ENCODE assay signal across 22 mouse cellular contexts in genomic region chrX:38653181-38653580, GRCm38 (mm10). TPM values are rescaled to one million over a fixed set of nuclear protein-coding genes. Genes with fewer than 3 reads are reported as not detected.
DNase-seq lines count a peak whose midpoint lies in the region; ATAC-seq and TF ChIP-seq lines count a peak whose summit lies in the region.
"Had no signal": no experiment of that assay in that cellular context is flagged by ENCODE, and none has a peak within 500 bp of the region (broad histone marks: within the 10 kb centered on the region; RNA-seq: fewer than 3 reads in every experiment).

No protein-coding gene starts in this region.

- H3K4me1 ChIP-seq in heart, adult 2 months (ENCODE audit: control insufficient read depth, insufficient read depth, low read length): no peaks in the 10 kb centered on the region
- H3K4me1 ChIP-seq in lung, postnatal 0 days (ENCODE audit: insufficient read depth, low read depth, low read length): no peaks in the 10 kb centered on the region
- H3K4me1 ChIP-seq in stomach, postnatal 0 days (replicated peaks; ENCODE audit: control insufficient read depth, insufficient read depth): no peaks in the 10 kb centered on the region
- H3K4me1 ChIP-seq: lung, embryonic 15.5 days; neural tube, embryonic 13.5 days had no signal

- H3K36me3 ChIP-seq in heart, adult 2 months (ENCODE audit: control insufficient read depth, insufficient read depth, low read length): no peaks in the 10 kb centered on the region
- H3K36me3 ChIP-seq in lung, postnatal 0 days (ENCODE audit: insufficient read depth, low read length): no peaks in the 10 kb centered on the region
- no peaks in the 10 kb centered on the region for H3K36me3 ChIP-seq in stomach, postnatal 0 days (ENCODE audit: control insufficient read depth, insufficient read depth, low read length)
- H3K36me3 ChIP-seq: G1E; lung, embryonic 15.5 days; neural tube, embryonic 13.5 days had no signal

- ATAC-seq in lung, postnatal 0 days: no peak
- no peak for ATAC-seq in Patski
- ATAC-seq in stomach, postnatal 0 days (ENCODE audit: low FRiP score, low TSS enrichment): no peak
- ATAC-seq: hindbrain, embryonic 16.5 days had no signal

- H3K4me2 ChIP-seq in lung, postnatal 0 days (replicated peaks; ENCODE audit: low read depth, low read length): no peak overlapping the region
- no peak overlapping the region for H3K4me2 ChIP-seq in stomach, postnatal 0 days (replicated peaks; ENCODE audit: low read depth)
- H3K4me2 ChIP-seq: lung, embryonic 15.5 days; midbrain, embryonic 11.5 days; neural tube, embryonic 13.5 days had no signal

- no peak overlapping the region for H3K4me3 ChIP-seq in heart, adult 2 months
- H3K4me3 ChIP-seq in lung, postnatal 0 days (ENCODE audit: low read depth, low read length): no peak overlapping the region
- no peak overlapping the region for H3K4me3 ChIP-seq in stomach, postnatal 0 days (ENCODE audit: low read depth, low read length)
- H3K4me3 ChIP-seq: left cerebral cortex, adult 2 months; lung, embryonic 15.5 days; neural tube, embryonic 13.5 days had no signal

- H3K27ac ChIP-seq in heart, adult 2 months: no peak overlapping the region
- H3K27ac ChIP-seq in lung, postnatal 0 days (ENCODE audit: low read length): no peak overlapping the region
- no peak overlapping the region for H3K27ac ChIP-seq in stomach, postnatal 0 days (replicated peaks)
- H3K27ac ChIP-seq: left cerebral cortex, adult 2 months; lung, embryonic 15.5 days; neural tube, embryonic 13.5 days had no signal

- intact Hi-C loops in heart, adult 2 months (cut with DNase I): no loop called here
- intact Hi-C loops in heart, postnatal 25 days (cut with DNase I): loop anchor here (5.0 kb wide), 1 partner anchor 141 kb away; no protein-coding TSS in a partner anchor

- CTCF ChIA-PET in Patski (lab: Charles Lee): no interaction called here

- H3K27me3 ChIP-seq in heart, adult 2 months (ENCODE audit: control insufficient read depth, insufficient read depth, low read length): no peaks in the 10 kb centered on the region
- no peaks in the 10 kb centered on the region for H3K27me3 ChIP-seq in lung, postnatal 0 days (replicated peaks; ENCODE audit: insufficient read depth, low read length)
- H3K27me3 ChIP-seq in Patski: peaks cover 5% of the 10 kb centered on the region
- H3K27me3 ChIP-seq in stomach, postnatal 0 days (ENCODE audit: control insufficient read depth, insufficient read depth, low read length): no peaks in the 10 kb centered on the region
- H3K27me3 ChIP-seq: lung, embryonic 15.5 days; neural tube, embryonic 13.5 days had no signal

- peak; percentile 32 for TF ChIP-seq CTCF in heart, adult 2 months (IDR thresholded peaks at IDR 0.05)
- TF ChIP-seq CTCF in lung, postnatal 0 days (IDR thresholded peaks at IDR 0.05): 0 out of 2 replicates have a peak, but pooled peaks have one; percentile 15
- TF ChIP-seq CTCF in Patski (IDR thresholded peaks at IDR 0.05): peak; percentile 42
- TF ChIP-seq CTCF in stomach, postnatal 0 days (IDR thresholded peaks at IDR 0.05; ENCODE audit: low read depth): peak; percentile 25

- TF ChIP-seq EP300 in heart, adult 2 months (IDR thresholded peaks at IDR 0.05; ENCODE audit: insufficient read depth, low read depth, low read length): no peak
- TF ChIP-seq EP300 in lung, postnatal 0 days (IDR thresholded peaks at IDR 0.05): no peak
- TF ChIP-seq EP300 in stomach, postnatal 0 days (optimal IDR thresholded peaks at IDR 0.05): no peak

- H3K9ac ChIP-seq in heart, adult 2 months (ENCODE audit: low read depth, low read length): no peak overlapping the region
- no peak overlapping the region for H3K9ac ChIP-seq in lung, postnatal 0 days (replicated peaks; ENCODE audit: low read depth)
- H3K9ac ChIP-seq in stomach, postnatal 0 days (ENCODE audit: low read length): no peak overlapping the region
- H3K9ac ChIP-seq: lung, embryonic 15.5 days; neural tube, embryonic 13.5 days had no signal

- no peaks in the 10 kb centered on the region for H3K9me3 ChIP-seq in lung, postnatal 0 days (ENCODE audit: low read length)
- H3K9me3 ChIP-seq in stomach, postnatal 0 days (ENCODE audit: control insufficient read depth, low read length): no peaks in the 10 kb centered on the region
- H3K9me3 ChIP-seq: G1E; lung, embryonic 15.5 days; neural tube, embryonic 13.5 days had no signal

- no peaks in the 10 kb centered on the region for H3K79me2 ChIP-seq in heart, adult 2 months (replicated peaks; ENCODE audit: control insufficient read depth, insufficient read depth, low read length)

- TF ChIP-seq POLR2A in heart, adult 2 months (IDR thresholded peaks at IDR 0.05; ENCODE audit: insufficient read depth, low read depth, low read length): no peak

- no peak for DNase-seq in heart, adult 2 months
- no peak for DNase-seq in heart, postnatal 25 days (ENCODE audit: low spot score)
- no peak for DNase-seq in lung, postnatal 0 days (ENCODE audit: low spot score)
- no peak for DNase-seq in lung, postnatal 4 days
- no peak for DNase-seq in Patski (ENCODE audit: low read depth, low spot score)
- DNase-seq in stomach, postnatal 0 days (ENCODE audit: low spot score): no peak
- DNase-seq in frontal cortex, postnatal 36 days (ENCODE audit: low spot score in 2 of 2): no peak
- DNase-seq: adrenal gland, adult 2 months; cerebellum, postnatal 10 days; gastrocnemius, postnatal 10 days; heart, adult 18-20 months; heart, postnatal 4 days; kidney, adult 2 months; kidney, postnatal 25 days; left cerebral cortex, postnatal 4 days; thymus, adult 2 months had no signal

- in situ Hi-C loops in Patski (cut with MboI; ENCODE audit: low pct_unique_long_range_greater_than_20kb): no loop called here

- 82% methylated on average over 1 of the region's 1 CpGs for WGBS in heart, adult 2 months
- WGBS in lung, postnatal 0 days: 71% methylated on average over 1 of the region's 1 CpGs
- 85% methylated on average over 1 of the region's 1 CpGs for WGBS in stomach, postnatal 0 days

- POLR2A ChIA-PET in Patski (lab: Charles Lee): no interaction called here

RNA-seq across cellular contexts. Expression of gene C1galt1c1, which starts 18.3 kb away (rescaled TPM):
- total RNA-seq in heart, adult 2 months (2021): 10 to 100 TPM; 11.6 to 13.1 TPM
- 6.2 and 10.3 TPM in 2 replicates for polyA plus RNA-seq in heart, adult 2 months (2012; rRNA removed)
- 10 to 100 TPM; 11.9 to 12.5 TPM for total RNA-seq in heart, postnatal 25 days (2021)
- 59.0 and 70.6 TPM in 2 replicates for polyA plus RNA-seq in lung, postnatal 0 days (2015; fragmentation: Nextera tagmentation; extraction: Ambion mirVana)
- polyA plus RNA-seq in Patski (2021): 37.1 TPM
- 53.1 and 53.2 TPM in 2 replicates for polyA plus RNA-seq in stomach, postnatal 0 days (2015; fragmentation: Nextera tagmentation; extraction: Ambion mirVana)

RNA-seq across cellular contexts. Expression of gene Mcts1, which starts 52.8 kb away (rescaled TPM):
- 10 to 100 TPM; 32.5 to 34.7 TPM for total RNA-seq in heart, adult 2 months (2021)
- 11.9 and 17.1 TPM in 2 replicates for polyA plus RNA-seq in heart, adult 2 months (2012; rRNA removed)
- 10 to 100 TPM; 40.4 to 44.3 TPM for total RNA-seq in heart, postnatal 25 days (2021)
- 80.1 and 81.4 TPM in 2 replicates for polyA plus RNA-seq in lung, postnatal 0 days (2015; fragmentation: Nextera tagmentation; extraction: Ambion mirVana)
- 82.4 TPM for polyA plus RNA-seq in Patski (2021)
- 82.4 and 86.8 TPM in 2 replicates for polyA plus RNA-seq in stomach, postnatal 0 days (2015; fragmentation: Nextera tagmentation; extraction: Ambion mirVana)
